In genomic region chr1:172147835-172148278, GRCm38 (mm10) we compare ENCODE assay signal across 8 mouse cellular contexts. TPM values are rescaled to one million over a fixed set of nuclear protein-coding genes. Genes with fewer than 3 reads are reported as not detected.
A peak's percentile ranks its signal among the peaks of the same experiment; 100 is the strongest.
DNase-seq lines count a peak whose midpoint lies in the region; ATAC-seq and TF ChIP-seq lines count a peak whose summit lies in the region.

TSS of gene Dcaf8 (plus strand) at chr1:172148084.

- H3K9me3 ChIP-seq in forebrain, embryonic 10.5 days: no peaks in the 10 kb centered on the region
- no peaks in the 10 kb centered on the region for H3K9me3 ChIP-seq in heart, embryonic 15.5 days (replicated peaks)
- H3K9me3 ChIP-seq in liver, embryonic 14.5 days (ENCODE audit: control insufficient read depth, low read length): no peaks in the 10 kb centered on the region
- H3K9me3 ChIP-seq in neural tube, embryonic 11.5 days (ENCODE audit: control insufficient read depth, low read length): no peaks in the 10 kb centered on the region
- no peaks in the 10 kb centered on the region for H3K9me3 ChIP-seq in stomach, postnatal 0 days (ENCODE audit: control insufficient read depth, low read length)

- DNase-seq in CD8-positive naive resting alpha-beta T cell, adult 2 months (ENCODE audit: low read depth in 2 of 2, low spot score in 2 of 2): peak; percentile 97 to 98
- DNase-seq in c-Kit-positive CD71-negative TER-119-negative erythroid progenitor cells, embryonic 14.5 days (ENCODE audit: low read depth): peak; percentile 96
- peak; percentile 96 for DNase-seq in forebrain, embryonic 10.5 days (ENCODE audit: extremely low spot score, low spot score)
- peak; percentile 96 to 99 for DNase-seq in kidney, postnatal 25 days
- DNase-seq in liver, embryonic 14.5 days (ENCODE audit: low read depth in 3 of 3, low spot score in 3 of 3): peak; percentile 92 to 94 (median 93)
- peak; percentile 99 for DNase-seq in neural tube, embryonic 11.5 days (ENCODE audit: low spot score)
- DNase-seq in stomach, postnatal 0 days (ENCODE audit: low spot score): peak; percentile 98

- peak within 1 kb of the TSS; percentile 99 for H3K9ac ChIP-seq in heart, embryonic 15.5 days
- H3K9ac ChIP-seq in liver, embryonic 14.5 days (replicated peaks): peak within 1 kb of the TSS; percentile 100
- H3K9ac ChIP-seq in neural tube, embryonic 11.5 days (ENCODE audit: low read length): peak within 1 kb of the TSS; percentile 99
- peak within 1 kb of the TSS; percentile 100 for H3K9ac ChIP-seq in stomach, postnatal 0 days (ENCODE audit: low read length)

- peak within 1 kb of the TSS; percentile 65 for H3K4me2 ChIP-seq in heart, embryonic 15.5 days
- peak within 1 kb of the TSS; percentile 82 for H3K4me2 ChIP-seq in liver, embryonic 14.5 days (ENCODE audit: low read depth)
- H3K4me2 ChIP-seq in neural tube, embryonic 11.5 days (ENCODE audit: low read depth): peak within 1 kb of the TSS; percentile 65
- peak within 1 kb of the TSS; percentile 76 for H3K4me2 ChIP-seq in stomach, postnatal 0 days (replicated peaks; ENCODE audit: low read depth)

- under 1% methylated on average over 42 of the region's 42 CpGs for WGBS in forebrain, embryonic 10.5 days
- 0% methylated on average over 42 of the region's 42 CpGs for WGBS in heart, embryonic 15.5 days
- WGBS in liver, embryonic 14.5 days (ENCODE audit: insufficient replicate concordance): under 1% methylated on average over 42 of the region's 42 CpGs
- WGBS in neural tube, embryonic 11.5 days: under 1% methylated on average over 36 of the region's 42 CpGs
- WGBS in stomach, postnatal 0 days: 0% methylated on average over 42 of the region's 42 CpGs

- peak; percentile 99 for ATAC-seq in heart, embryonic 15.5 days (replicated peaks; ENCODE audit: insufficient number of reproducible peaks, insufficient read depth, low FRiP score, low read depth)
- ATAC-seq in liver, embryonic 14.5 days (ENCODE audit: insufficient read depth): peak; percentile 98
- peak; percentile 99 for ATAC-seq in neural tube, embryonic 11.5 days (ENCODE audit: insufficient read depth, low FRiP score, low TSS enrichment)
- ATAC-seq in stomach, postnatal 0 days (ENCODE audit: low FRiP score, low TSS enrichment): peak; percentile 100

- H3K27ac ChIP-seq in forebrain, embryonic 10.5 days: peak within 1 kb of the TSS; percentile 99
- peak within 1 kb of the TSS; percentile 95 for H3K27ac ChIP-seq in heart, embryonic 15.5 days
- H3K27ac ChIP-seq in liver, embryonic 14.5 days: peak within 1 kb of the TSS; percentile 93
- H3K27ac ChIP-seq in neural tube, embryonic 11.5 days (ENCODE audit: low read depth, low read length): peak within 1 kb of the TSS; percentile 92
- H3K27ac ChIP-seq in stomach, postnatal 0 days (replicated peaks): peak within 1 kb of the TSS; percentile 99

- no peaks in the 10 kb centered on the region for H3K27me3 ChIP-seq in forebrain, embryonic 10.5 days (ENCODE audit: poor library complexity, severe bottlenecking)
- H3K27me3 ChIP-seq in heart, embryonic 15.5 days: no peaks in the 10 kb centered on the region
- no peaks in the 10 kb centered on the region for H3K27me3 ChIP-seq in liver, embryonic 14.5 days (ENCODE audit: control insufficient read depth, insufficient read depth, low read length)
- no peaks in the 10 kb centered on the region for H3K27me3 ChIP-seq in neural tube, embryonic 11.5 days (ENCODE audit: control insufficient read depth, insufficient read depth, low read length)
- no peaks in the 10 kb centered on the region for H3K27me3 ChIP-seq in stomach, postnatal 0 days (ENCODE audit: control insufficient read depth, insufficient read depth, low read length)

- TF ChIP-seq EP300 in liver, embryonic 14.5 days (IDR thresholded peaks at IDR 0.05; ENCODE audit: low read depth): no peak; the same call in 1 of the 2 replicates
- TF ChIP-seq EP300 in stomach, postnatal 0 days (optimal IDR thresholded peaks at IDR 0.05): no peak

- H3K4me1 ChIP-seq in forebrain, embryonic 10.5 days: peaks cover 22% of the 10 kb centered on the region
- peaks cover 16% of the 10 kb centered on the region for H3K4me1 ChIP-seq in heart, embryonic 15.5 days (replicated peaks)
- peaks cover 7 to 22% of the 10 kb centered on the region in 2 experiments; a peak in 3 of 4 replicates for H3K4me1 ChIP-seq in liver, embryonic 14.5 days (replicated peaks; ENCODE audit: control insufficient read depth in 2 of 2, insufficient read depth in 2 of 2, low read length in 1 of 2)
- no peaks in the 10 kb centered on the region for H3K4me1 ChIP-seq in neural tube, embryonic 11.5 days (ENCODE audit: control insufficient read depth, insufficient read depth, low read length)
- no peaks in the 10 kb centered on the region for H3K4me1 ChIP-seq in stomach, postnatal 0 days (replicated peaks; ENCODE audit: control insufficient read depth, insufficient read depth)

- H3K4me3 ChIP-seq in forebrain, embryonic 10.5 days: peak within 1 kb of the TSS; percentile 95
- peak within 1 kb of the TSS; percentile 85 for H3K4me3 ChIP-seq in heart, embryonic 15.5 days
- peak within 1 kb of the TSS; percentile 80 to 100 for H3K4me3 ChIP-seq in liver, embryonic 14.5 days (ENCODE audit: insufficient read depth in 1 of 2, low read depth in 2 of 2, low read length in 2 of 2)
- peak within 1 kb of the TSS; percentile 96 for H3K4me3 ChIP-seq in neural tube, embryonic 11.5 days (ENCODE audit: low read depth, low read length)
- peak within 1 kb of the TSS; percentile 99 for H3K4me3 ChIP-seq in stomach, postnatal 0 days (ENCODE audit: low read depth, low read length)

- H3K36me3 ChIP-seq in forebrain, embryonic 10.5 days (replicated peaks): peaks cover 32% of the 10 kb centered on the region
- H3K36me3 ChIP-seq in heart, embryonic 15.5 days: peaks cover 24% of the 10 kb centered on the region
- peaks cover 25% of the 10 kb centered on the region for H3K36me3 ChIP-seq in liver, embryonic 14.5 days (replicated peaks; ENCODE audit: control insufficient read depth, insufficient read depth, low read depth)
- peaks cover 5% of the 10 kb centered on the region; the same call in 1 of the 2 replicates for H3K36me3 ChIP-seq in neural tube, embryonic 11.5 days (ENCODE audit: control insufficient read depth, insufficient read depth, low read length)
- peaks cover 3% of the 10 kb centered on the region for H3K36me3 ChIP-seq in stomach, postnatal 0 days (ENCODE audit: control insufficient read depth, insufficient read depth, low read length)

- no peak for TF ChIP-seq CTCF in liver, embryonic 14.5 days (IDR thresholded peaks at IDR 0.05; ENCODE audit: low read depth)
- TF ChIP-seq CTCF in stomach, postnatal 0 days (IDR thresholded peaks at IDR 0.05; ENCODE audit: low read depth): no peak

RNA-seq across cellular contexts. Expression of gene Dcaf8, which starts in this region (rescaled TPM):
- polyA plus RNA-seq in forebrain, embryonic 10.5 days (2016; fragmentation: Nextera tagmentation; extraction: Ambion mirVana): 132 and 138 TPM in 2 replicates
- 107 and 118 TPM in 2 replicates for polyA plus RNA-seq in heart, embryonic 15.5 days (2015; fragmentation: Nextera tagmentation; extraction: Ambion mirVana)
- 25.4 and 34.6 TPM in 2 replicates for polyA plus RNA-seq in liver, embryonic 14.5 days (2012; rRNA removed)
- 36.2 and 40.1 TPM in 2 replicates for polyA plus RNA-seq in liver, embryonic 14.5 days (2014; fragmentation: Nextera tagmentation; extraction: Ambion mirVana)
- polyA plus RNA-seq in neural tube, embryonic 11.5 days (2014; fragmentation: Nextera tagmentation; extraction: Ambion mirVana): 105 and 113 TPM in 2 replicates
- 57.0 and 59.8 TPM in 2 replicates for polyA plus RNA-seq in stomach, postnatal 0 days (2015; fragmentation: Nextera tagmentation; extraction: Ambion mirVana)

Comparison
In these comparisons a context has a peak if more than half of its experiments do, and no peak if none do; other contexts are left out.
1. Peak in every context shown above with its lines: DNase-seq, ATAC-seq, H3K4me3 ChIP-seq and H3K27ac ChIP-seq.